Mouse (Mus musculus): ENCODE results near the gene Rassf8.
A peak's percentile ranks its signal among the peaks of the same experiment; 100 is the strongest.

Rassf8 gene

DNA sequence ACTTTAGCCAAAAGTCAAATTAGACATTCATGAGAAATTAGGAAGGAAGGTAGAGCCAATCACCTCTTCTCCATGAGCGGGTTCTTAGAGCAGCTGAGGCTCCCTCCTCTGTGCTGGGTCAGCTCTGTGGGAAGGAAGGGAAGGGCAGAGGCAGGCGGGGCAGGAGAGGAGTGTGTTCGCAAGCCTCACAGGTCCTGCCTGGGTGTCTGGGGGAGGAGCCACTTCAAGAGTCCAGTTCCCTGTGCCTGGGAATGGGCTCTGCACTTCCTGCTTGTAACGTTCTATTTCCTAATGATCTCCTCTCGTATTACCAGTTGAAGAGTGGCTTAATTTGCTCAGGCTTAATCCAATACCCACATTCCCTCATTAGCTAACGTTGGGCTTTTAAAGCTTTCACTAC lies 32.8 kb downstream of the Rassf8 start:
- no peak for DNase-seq

DNA sequence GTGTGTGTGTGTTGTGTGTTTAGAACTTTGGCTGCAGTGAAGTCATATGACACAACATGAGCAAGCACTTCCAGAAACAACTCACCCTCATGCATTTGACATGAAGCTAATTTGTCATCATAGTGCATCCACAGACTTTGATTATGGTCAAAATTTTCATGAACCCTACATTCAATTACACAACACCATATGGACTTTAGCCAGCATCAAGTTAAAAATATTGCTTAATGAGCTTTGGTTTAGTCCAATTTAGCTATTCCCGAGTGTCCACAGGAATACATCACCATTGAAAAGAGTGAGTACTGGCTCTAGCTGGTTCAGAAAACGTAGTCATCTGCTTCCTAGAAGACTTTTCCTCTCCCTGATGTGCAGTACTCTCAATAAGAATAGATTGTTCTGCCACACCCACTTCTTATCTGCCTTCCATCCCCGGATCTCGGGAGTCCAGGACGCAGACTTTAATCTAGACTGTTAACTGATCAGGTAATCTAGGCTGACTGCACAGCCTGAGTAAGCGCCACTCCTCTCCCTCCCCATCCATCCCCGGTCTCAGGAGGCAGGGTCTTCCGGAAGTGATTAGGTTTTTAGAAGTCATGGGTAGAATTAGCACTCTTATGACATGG lies 33.7 kb downstream of the Rassf8 start:
- no peak for DNase-seq

DNA sequence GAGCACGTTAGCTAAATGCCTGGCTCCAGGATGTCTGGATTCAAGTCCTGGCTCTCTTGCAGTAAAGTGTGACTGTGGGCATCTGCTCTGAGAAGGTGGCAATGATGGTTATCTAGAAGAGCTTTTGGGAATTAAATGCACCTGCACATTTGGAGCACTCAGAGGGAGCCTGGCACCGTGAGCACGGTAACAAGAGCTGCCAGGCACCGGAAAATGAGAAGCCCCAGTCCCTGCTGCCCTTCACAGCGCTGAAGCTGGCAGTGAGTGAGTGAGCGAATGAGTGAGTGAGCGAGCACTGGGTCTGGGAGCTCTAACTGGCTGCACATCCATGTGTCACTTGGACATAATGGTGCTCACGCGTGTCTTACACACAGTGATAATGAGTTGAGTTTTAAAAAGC lies 34.7 kb downstream of the Rassf8 start:
- DNase-seq: no peak

DNA sequence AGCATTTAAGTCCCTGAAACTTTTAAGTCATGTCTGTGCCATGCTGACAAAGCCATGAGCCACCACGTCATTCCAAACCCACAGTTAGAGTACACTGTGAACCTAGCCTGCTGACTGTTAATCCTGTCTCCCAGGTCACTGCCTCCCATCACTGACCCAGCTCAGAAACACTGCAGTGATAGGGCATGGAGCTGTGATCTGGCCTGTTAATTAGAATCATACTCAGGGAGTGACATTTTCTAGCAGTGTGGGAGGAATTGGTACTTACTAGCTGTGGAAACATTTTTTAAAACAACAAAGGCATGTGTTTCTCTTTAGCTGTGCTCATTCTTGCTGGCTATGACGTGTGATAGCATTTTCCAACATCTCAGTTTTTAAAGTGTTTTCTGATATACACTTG lies 35.4 kb downstream of the Rassf8 start:
- no peak for DNase-seq

DNA sequence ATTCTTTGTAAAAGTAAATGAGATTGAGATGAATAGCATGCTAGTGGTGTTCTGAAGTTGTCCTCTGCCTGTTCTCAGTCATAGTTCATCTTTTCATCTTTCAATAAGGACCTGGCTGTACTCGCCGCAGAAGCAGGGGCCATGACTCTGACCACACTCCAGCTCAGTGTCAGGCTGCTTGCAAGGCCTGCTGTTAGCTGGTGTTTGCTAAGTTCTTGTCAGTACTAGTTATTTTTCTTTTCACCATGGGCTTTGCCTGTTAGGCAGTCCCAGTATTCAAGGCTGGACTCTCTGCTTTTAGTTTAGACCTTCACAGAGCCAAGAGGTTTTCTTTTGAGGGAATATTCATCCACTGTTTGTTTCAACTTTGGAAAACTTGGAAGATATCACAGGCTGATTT lies 40.8 kb downstream of the Rassf8 start:
- no peak for DNase-seq

DNA sequence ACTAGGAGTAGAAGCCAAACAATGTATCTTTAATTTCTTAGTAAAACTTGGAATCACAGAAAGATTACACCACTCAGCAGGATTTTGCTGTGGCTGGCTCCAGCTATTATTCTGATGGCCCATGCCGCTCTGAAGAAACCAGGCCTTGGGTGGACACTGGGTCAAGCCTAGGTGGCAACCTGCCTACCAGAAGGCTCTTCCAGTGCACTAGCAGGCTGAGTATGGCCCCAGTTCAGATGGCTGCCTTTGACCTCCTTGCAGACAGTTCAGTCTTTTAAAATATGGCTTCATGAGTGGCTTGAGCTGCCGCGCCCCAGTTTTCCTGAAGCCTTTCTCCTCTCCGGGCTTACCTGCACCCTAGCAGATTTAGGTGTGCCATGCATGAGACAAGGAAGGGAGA lies 43.2 kb downstream of the Rassf8 start:
- no peak for DNase-seq

DNA sequence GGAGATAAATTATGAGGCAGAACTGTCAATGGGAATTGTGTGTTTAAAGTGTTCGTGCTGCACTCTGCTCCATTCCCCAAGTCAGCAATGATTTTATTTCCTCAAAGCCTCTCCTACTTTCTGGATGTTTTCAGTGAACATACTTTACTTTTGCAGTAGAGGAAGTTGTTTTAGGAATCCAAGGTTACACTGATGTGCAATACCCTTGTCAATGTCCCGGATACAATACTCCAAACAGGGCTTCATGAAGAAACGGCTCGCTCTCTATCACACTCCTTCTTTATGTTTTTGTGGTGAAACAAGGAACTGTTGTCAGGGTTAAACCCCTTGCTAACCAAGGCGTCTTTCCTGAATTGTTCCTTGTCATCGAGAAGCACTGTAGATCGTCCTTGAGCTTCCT lies 45.8 kb downstream of the Rassf8 start:
- DNase-seq: no peak

DNA sequence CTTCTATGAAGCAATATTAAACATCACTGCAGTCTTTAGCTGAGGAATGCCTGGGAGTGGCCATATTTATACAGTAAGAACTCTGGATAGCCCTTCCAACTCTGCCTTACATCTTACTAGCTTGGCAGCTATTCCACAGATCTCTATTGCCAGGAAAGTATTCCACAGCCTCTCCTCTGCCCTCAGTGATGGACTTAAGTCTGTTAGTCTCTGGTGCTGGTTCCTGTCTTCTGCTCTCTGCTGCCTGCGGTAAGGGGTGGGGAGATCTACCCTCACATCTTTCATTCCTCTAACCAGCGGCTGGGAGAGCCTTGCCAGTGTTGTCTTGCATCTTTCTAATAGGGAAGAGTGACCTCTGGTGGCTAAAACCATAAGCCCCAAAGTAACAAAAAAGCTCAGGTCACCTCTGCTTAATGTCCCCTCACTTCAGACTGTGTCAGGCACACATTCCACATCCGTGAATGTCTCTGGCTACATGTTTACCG lies 46.6 kb downstream of the Rassf8 start:
- DNase-seq: peak in 1 of 2 experiments; percentile 30

DNA sequence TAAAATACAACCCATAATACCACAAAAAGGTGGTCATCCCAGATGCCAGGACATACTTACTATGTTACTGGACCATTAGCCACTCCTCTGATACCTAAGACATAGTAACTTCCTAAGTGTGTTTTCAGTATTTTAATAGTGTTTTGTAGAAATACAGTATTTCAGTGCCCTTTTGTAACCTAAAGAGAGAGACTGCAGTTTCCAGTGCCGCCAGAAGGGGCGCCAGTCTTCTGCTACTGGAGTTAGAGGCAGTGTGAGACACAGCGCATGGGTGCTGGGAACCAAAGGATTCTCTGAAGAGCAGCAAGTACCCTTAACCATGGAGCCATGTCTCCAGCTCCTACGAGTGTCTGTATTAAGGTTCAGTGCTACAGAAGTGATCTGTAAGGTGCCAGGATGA lies 48.1 kb downstream of the Rassf8 start:
- no peak for DNase-seq

- DNase-seq: no peak
These were observed 49.9 kb downstream of the Rassf8 start for GRCm38 (mm10) chr6:145796191-145797023.

DNA sequence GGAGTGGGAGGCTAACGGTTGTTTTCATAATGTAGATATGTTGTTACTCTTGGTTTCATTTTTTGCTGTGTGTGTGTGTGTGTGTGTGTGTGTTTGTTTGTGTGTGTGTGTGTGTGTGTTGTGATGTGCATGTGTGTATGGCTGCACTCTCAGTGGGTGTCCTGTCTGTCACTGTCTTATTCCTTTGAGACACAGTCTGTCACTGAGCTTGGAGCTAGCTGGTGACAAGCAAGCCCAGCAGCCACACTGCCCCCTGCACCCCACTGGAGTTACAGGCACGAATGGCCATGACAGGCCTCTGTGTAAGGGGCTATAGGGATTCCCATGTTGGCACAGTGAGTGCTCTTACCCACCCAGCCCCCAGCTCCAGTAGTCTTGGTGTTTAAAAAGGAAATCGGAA lies 51.1 kb downstream of the Rassf8 start:
- DNase-seq: no peak

- no peak for DNase-seq
These were observed 55.4 kb downstream of the Rassf8 start for GRCm38 (mm10) chr6:145801796-145802488.

DNA sequence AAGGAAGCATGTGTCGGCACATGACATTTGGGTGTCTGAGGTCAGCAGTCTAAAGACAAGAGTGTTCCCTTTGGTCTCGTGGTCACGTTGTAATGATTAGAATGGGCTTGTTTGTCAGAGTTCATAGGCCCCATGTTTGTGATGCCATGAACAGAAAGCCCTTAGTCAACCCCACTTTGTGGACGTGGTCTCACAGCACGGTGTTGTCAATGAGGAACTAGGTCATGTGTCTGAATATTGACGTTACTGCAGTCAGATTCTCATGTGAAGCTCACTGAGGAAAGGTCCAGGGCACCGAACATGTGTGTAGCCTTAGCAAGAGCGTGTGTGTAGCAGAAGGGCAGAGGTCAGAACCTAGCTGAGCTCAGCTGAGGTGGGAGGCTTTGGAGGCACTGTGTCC lies 56.3 kb downstream of the Rassf8 start:
- no peak for DNase-seq

DNA sequence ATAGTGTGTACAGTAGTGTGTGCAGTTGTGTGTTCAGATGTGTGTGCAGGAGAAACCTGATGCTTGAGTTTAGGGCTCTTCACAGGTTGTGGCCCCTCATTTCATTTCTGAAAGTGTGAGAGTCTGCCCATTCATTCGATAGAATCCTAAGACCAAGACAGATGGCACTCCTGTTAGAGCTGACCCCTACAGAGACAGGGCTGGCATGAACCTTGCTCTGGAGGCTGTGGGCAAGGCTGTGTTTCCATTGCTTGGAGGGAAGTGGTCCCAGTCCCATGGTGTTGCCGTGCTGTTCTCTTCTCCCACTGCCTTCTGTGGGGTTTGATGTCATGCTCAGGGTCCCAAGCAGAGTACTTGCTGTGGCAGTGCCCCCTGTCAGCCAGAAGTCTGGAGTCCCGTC lies 57.7 kb downstream of the Rassf8 start:
- DNase-seq: no peak

DNA sequence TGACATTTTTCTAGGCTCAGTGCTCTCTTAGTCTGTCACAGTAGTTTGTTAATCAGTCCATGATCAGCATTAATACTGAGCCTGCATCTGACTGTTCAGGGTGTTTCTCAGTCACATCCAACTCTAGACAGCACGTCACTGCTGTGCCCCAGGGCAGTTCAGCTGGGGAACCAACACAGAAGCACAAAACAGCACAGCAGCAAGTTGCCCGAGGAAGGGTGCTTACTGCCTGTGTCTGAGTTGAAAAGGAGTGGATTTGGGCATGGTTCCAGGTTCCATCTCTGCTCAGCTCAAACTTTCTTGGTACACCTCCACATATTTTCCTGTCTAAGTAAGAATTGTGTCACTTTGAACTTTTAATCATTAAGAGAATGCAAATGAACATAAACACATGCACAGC lies 60.2 kb downstream of the Rassf8 start:
- no peak for DNase-seq

- DNase-seq: no peak
These were observed 61.4 kb downstream of the Rassf8 start for GRCm38 (mm10) chr6:145807929-145808328.

- DNase-seq: no peak
These were observed 63.0 kb downstream of the Rassf8 start for GRCm38 (mm10) chr6:145809566-145809965.

DNA sequence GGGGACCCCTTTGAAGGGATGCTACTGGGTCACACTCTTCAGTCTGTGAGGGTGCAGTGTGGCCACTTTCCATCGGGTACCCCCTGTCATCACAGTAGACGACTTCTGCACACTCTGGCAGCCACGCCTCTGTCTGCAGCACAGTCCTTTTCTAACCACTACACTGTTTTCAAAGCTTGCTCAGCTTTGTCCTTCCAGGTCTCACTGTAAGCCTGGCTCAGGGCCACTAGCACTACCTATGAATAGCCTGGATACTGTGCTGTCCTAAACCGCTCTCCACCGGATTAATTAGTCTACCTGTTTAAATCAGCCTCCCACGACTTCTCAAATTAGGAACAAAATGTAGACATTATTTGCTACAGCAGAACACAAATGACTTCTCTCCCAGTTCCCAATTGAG lies 63.5 kb downstream of the Rassf8 start:
- no peak for DNase-seq

DNA sequence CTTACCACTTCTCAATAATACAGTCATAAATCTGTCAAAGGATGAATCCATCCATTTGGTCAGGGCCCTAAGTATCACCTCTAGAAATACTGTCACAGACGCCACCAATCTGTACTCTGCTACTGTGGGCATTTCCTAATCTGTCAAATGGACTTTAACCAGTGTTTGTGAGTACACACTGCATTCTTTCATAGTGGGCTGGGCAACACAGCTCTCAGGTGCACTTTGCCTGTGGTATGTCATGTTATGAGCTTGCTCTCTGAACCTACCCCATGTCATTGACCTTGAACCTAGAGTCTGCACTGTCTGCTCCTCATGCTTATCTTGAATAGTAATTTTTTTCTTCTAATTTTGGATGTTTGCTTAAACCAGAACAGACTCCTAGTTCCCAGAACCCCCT lies 64.6 kb downstream of the Rassf8 start:
- no peak for DNase-seq

GRCm38 (mm10) chr6:145815200-145815599 lies 68.7 kb downstream of the Rassf8 start:
- no peak for DNase-seq

DNA sequence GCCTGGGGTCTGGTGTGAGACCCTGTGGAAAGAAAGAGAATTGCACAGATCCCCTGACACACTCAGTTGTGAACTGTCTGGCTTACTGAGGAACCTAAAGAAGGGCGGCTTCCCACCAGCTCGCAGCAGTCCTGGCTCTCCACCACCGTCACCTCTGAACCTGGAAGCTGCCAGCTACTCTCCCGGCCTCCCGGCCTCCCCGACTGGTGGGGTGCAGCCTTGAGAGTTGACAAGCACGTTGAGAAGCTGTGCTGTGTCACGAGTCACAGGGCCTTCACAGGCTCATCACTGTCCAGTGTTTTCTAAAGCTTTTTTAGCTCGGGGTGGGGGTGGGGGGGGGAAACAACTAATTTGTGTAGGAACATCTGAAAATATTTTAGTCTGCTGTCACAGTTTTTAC lies 72.6 kb downstream of the Rassf8 start:
- DNase-seq: no peak

GRCm38 (mm10) chr6:145822218-145822617 lies 75.7 kb downstream of the Rassf8 start:
- DNase-seq: no peak

DNA sequence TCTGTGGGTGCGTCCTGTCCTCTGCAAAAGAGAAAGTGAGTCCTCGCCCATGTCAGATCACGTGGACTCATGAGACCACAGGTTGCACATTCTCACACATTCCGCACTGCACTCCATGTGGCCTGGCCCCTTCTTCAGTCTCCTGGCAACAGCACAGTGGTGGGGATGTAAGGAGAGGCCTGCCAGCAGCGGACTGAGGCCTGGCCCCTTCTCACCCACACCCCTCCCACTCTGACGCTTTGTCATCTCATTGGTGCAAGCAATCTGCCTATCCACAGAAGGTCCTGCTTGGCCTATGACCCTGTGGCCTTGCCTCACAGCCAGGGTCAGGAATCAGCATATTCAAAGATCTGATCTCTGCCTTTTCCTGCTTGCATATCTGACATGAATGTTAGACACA lies 76.6 kb downstream of the Rassf8 start:
- no peak for DNase-seq
